Mouse (Mus musculus): Measurements from ENCODE around the gene Olfr15.
"Not testable (repeated sequence)": the region's sequence is repeated elsewhere in the genome, so short reads cannot be mapped to it uniquely, and the experiment has no call there.

Gene Olfr15

DNA sequence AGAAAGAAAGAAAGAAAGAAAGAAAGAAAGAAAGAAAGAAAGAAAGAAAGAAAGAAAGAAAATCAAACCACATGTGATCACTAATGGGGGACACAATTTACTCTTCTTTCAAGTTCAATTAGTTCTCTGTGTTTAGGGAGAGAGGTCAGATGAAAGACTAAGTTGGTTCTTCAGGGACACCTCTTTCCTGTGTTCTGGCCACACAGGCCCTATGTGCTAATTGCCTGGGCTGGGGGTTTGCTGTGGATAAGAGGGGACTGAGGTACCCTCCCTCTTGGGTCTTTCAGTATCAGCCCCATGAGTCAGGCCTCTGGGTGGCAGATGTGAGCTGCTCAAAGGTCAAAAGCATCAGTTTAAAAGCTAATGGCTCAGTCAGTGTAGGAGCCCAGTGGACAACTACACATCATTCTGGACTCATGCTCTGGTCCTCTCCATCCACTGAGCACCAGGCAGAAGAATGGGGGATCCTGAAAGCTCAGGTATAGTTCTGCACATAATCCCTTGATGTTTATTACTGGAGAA, at the start of gene Olfr15:
TSS of gene Olfr15 (plus strand) at position 291 of the 522 bp plus-strand sequence.
- in situ Hi-C loops (cut with MboI; ENCODE audit: unreplicated experiment in 2 of 2) = no loop called here

DNA sequence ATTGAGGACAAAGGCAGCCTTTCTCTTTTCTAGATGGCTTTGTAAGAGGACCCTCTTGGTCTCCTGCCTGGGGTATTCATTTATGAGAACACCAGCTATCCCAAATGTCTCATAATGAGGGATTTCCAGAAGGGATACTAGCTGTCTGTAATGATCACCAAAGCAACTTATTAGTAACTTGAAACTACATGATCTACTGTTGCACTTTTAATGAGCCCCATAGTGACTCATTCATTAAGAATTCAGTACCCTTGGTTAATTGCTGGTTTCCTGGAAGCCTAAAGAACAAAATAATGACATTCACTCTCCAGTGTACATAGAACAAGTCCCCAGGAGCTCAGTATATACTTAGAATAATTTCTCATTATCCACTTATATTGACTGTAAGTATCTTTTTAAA, 49.4 kb upstream of the Olfr15 start:
- in situ Hi-C loops (cut with MboI; ENCODE audit: unreplicated experiment in 2 of 2) = no loop called here

DNA sequence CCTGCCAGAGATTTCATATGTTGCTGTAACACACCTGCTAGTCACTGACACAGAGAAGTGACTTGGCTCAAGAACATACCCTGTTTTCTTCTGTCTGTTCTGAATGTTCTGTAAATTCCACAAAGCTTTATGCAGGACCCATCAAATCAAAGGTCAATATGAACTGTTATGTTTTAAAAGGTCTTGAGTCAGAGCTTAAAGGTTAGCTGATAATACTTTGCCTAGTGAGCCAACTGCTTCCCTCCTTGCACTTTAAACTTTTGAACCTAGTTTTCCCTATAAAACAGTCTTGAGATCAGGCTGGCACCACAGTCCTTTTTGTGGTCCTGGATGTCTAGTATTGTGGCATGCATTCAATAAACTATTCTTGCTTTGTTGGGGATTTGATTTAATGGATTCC, 42.3 kb upstream of the Olfr15 start:
- in situ Hi-C loops (cut with MboI; ENCODE audit: unreplicated experiment in 2 of 2) = no loop called here

DNA sequence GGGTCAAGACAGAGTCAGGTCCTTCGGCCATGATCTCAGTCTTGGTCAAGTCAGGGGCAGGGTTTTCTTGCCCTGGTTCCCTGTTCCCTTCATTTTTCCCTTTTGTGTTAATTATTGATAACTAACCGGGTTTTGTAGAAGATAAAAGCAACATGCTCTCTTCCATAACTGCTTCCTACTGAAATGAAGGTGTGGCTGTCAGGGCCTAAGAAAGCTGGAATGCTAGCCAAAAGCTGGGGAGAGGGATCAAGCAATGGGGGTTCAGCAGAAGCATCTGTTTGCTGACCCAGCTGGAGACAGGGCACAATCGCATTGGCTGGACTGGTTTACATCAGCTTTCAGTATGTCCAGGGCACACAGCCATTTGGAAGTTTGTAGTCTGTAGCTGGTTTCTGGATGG, 22.5 kb upstream of the Olfr15 start:
- in situ Hi-C loops (cut with MboI; ENCODE audit: unreplicated experiment in 2 of 2) = no loop called here

DNA sequence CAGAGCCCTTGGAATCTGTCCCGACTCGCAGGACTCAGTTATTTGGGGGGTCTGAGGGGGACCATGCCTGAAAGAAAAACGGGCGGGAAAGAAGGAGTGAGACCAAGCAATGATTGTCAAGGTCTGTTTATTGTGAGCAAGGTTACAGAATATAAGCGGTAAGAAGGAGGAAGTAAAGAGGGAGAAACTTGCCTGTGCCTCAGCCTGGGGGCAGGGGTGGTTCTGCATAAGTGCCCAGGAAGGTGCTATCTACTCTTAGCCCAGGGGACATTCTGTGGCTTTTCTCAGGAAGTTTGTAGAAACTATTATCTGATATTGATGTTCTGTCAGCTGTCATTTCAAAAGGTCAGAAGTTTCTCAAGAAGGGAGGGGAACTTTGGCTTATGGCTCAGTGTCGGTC, 16.0 kb upstream of the Olfr15 start:
- in situ Hi-C loops (cut with MboI; ENCODE audit: unreplicated experiment in 2 of 2) = not testable (repeated sequence)

DNA sequence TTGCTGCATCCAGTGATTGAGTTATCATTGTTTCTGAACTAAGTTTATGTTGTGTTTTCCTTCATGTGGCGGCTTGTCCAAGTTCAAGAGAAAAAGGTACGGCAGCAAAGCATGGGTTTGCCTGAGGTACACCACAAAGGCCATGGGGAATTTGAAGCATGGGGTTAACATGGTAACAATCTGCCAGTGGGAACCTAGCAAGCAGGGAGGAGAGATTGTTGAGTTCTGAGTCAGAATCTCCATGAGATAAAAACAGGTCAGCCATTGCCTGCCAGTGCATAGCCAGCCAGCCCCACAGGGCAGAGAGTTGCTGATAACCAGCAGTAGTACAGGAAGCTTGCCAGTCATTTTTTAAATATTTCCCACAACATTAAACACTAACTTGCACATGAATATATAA, 10.5 kb upstream of the Olfr15 start:
- in situ Hi-C loops (cut with MboI; ENCODE audit: unreplicated experiment in 2 of 2) = no loop called here

DNA sequence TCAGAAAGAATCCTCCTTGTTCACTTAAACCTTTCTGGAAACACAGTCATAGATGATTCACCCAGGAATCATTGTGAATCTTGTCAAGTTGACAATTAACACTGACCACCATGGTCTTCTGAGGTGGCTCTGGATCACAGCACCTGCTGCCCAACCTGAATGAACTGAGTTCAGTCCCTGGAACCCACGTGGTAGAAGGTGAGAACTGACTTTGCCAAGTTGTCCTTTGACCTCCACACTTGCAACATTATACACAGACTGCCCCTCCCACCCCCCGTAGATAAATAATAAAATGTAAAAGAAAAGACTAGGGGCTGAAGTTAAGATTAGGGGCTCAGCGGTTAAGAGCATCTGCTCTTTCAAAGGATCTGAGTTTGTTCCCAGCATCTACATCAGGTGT, 2.7 kb upstream of the Olfr15 start:
- in situ Hi-C loops (cut with MboI; ENCODE audit: unreplicated experiment in 2 of 2) = no loop called here

DNA sequence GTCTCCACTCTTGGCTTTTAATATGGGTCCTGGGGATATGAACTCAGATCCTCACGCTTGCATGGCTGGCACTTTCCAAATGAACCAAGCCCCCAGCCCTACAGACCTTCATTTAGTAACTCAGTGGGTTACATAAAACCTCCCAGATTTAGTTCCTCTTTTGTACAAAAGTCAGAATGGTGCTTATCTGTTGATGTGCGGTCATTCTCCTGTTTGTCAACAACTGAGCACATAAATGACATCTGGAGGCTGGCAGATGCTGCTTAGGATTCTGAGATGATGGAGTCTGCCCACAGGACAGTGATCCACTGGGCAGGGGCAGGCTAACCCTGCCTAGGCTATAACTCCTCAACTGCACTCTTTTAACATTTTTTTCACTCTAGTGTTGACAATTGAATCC, 951 bp upstream of the Olfr15 start:
- in situ Hi-C loops (cut with MboI; ENCODE audit: unreplicated experiment in 2 of 2) = no loop called here

DNA sequence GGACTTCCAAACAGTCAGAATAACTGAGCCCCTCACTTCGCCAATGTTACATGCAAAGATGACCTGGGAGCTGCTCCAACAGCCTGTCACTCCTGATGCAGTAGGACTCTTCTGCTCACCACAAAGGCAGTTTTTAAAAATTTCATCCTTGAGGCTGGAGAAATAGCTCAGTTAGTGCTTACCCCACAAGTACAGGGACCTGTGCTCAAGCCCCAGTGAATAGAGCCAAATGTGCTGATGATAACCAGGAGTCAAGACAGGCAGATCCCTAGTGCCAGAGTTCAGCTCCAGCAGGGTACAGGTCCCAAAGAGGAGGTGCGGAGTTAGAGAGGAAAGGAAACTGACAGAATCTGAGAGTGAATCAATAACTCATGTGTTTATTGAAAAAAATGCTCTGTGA, 4.8 kb downstream of the Olfr15 start:
- in situ Hi-C loops (cut with MboI; ENCODE audit: unreplicated experiment in 2 of 2) = loop anchor here (5.0 kb wide), 3 partner anchors 167 to 457 kb away; partner anchors contain the start of gene Slx4 (in 2 of the 2)

DNA sequence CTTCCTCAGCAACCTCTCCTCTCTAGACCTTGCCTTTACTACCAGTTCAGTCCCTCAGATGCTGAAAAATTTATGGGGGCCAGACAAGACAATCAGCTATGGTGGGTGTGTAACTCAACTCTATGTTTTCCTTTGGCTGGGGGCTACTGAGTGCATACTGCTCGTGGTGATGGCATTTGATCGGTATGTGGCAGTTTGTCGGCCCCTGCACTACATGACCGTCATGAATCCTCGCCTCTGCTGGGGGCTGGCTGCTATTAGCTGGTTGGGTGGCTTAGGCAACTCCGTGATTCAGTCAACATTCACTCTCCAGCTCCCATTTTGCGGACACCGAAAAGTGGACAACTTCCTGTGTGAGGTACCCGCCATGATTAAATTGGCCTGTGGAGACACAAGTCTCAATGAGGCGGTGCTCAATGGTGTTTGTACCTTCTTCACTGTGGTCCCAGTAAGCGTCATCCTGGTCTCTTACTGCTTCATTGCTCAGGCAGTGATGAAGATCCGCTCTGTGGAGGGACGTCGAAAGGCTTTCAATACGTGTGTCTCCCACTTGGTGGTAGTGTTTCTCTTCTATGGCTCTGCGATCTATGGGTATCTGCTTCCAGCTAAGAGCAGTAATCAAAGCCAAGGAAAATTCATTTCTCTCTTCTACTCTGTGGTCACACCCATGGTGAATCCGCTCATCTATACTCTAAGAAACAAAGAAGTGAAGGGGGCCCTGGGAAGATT, 8.6 kb downstream of the Olfr15 start:
- in situ Hi-C loops (cut with MboI; ENCODE audit: unreplicated experiment in 2 of 2) = loop anchor here (5.0 kb wide), 3 partner anchors 163 to 453 kb away; partner anchors contain the start of gene Slx4 (in 2 of the 2)

DNA sequence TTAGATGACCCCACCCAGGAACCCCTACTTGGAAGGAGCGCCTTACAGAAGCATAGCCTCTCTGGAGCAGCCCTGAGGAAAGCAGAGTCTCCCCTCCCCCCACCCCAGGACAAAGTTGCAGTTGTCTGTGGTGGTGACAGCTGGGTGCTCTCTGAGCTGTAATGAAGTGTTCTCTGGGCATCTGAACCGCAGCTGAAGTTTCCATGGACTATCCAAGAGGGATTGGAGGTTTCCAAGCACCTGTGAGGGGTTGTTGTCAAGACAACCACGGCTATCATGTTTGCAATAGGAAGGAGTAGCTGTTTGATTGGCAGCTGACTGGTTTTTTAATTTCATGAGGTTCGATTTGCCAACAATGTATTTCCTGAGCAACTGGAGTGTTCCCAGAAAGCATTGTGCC, 12.3 kb downstream of the Olfr15 start:
- in situ Hi-C loops (cut with MboI; ENCODE audit: unreplicated experiment in 2 of 2) = loop anchor here (5.0 to 10.0 kb wide), 4 partner anchors 98 to 372 kb away; partner anchors contain the start of genes Crebbp (in 2 of the 2) and Zfp263 (in 1 of the 2)

DNA sequence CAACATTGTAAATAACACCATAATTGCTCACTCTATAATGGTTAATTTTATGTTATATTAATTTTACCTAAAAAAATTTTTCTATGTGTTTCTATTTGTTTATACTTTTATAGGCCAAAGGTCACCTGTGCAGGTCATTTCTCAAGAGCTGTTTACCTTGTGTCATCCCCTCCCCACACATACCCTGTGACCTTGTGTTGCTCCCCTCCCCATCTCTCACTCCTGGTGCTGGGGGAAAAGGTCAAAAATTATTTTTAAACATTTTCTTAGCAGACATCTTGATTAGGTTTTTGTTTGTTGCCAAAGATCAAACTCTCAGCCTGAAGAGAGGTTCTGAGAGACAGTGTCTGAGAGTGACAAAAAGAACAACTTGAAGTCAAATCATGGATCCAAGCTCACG, 13.1 kb downstream of the Olfr15 start:
- in situ Hi-C loops (cut with MboI; ENCODE audit: unreplicated experiment in 2 of 2) = loop anchor here (5.0 to 10.0 kb wide), 4 partner anchors 99 to 371 kb away; partner anchors contain the start of genes Crebbp (in 2 of the 2) and Zfp263 (in 1 of the 2)

DNA sequence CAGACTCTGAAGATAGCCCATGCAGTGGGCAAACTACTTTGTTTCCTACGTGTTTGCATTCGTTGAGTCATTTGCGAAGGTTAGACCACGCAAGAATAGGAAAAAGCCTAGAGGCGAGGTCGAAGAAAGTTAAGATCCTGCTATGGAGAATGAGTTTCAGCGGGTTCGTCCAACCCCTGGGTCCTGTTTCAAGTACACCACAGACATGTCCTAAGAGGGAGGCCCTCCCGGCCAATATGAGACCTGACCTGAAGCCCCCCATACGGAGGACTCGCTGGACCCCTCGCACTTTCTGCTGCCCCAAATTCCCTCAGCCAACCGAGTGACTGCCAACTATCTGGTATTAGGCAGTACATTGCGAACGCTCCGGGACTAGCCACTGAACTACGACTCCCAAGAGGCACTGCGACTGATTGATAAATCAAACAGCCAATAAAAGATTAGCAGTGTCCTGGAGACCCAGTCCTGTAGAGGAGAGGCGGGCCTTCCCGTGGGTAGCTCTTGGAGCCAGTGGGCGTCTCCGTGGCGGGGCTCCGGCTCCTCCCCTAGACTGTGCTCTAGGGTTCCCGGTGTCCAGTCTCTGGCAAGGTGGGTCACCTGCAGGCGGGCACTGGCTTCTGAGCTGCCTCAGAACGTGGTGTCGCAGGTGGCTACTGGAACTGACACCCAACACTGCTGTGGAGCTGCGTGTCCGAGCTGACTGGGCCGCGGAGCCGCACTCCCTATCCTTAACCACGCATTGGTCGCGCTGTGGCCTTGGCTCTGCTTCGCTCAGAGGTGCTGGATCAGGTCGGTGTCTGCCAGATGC, 16.2 kb downstream of the Olfr15 start, which contains the start of gene Zfp174:
TSS of gene Zfp174 (plus strand) at position 558 of the 808 bp plus-strand sequence.
- in situ Hi-C loops (cut with MboI; ENCODE audit: unreplicated experiment in 2 of 2) = loop anchor here (10.0 kb wide), 3 partner anchors 102 to 368 kb away; partner anchors contain the start of genes Crebbp (in 1 of the 2) and Zfp263 (in 1 of the 2)

DNA sequence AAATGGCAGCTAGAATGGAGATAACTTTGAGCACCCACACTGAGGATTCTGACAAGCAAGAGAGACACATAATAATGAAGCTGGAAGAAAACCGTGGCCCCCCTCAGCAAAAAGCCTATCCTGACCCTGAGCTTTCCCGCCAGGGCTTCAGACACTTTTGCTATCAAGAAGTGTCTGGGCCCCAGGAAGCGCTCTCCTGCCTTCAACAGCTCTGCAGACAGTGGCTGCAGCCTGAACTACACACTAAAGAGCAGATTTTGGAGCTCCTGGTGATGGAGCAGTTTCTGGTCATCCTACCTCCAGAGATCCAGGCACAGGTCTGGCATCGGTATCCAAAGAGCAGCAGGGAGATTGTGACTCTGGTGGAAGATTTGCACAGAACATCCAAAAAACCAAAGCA, 17.2 kb downstream of the Olfr15 start:
- in situ Hi-C loops (cut with MboI; ENCODE audit: unreplicated experiment in 2 of 2) = loop anchor here (10.0 kb wide), 3 partner anchors 103 to 367 kb away; partner anchors contain the start of genes Crebbp (in 1 of the 2) and Zfp263 (in 1 of the 2)

DNA sequence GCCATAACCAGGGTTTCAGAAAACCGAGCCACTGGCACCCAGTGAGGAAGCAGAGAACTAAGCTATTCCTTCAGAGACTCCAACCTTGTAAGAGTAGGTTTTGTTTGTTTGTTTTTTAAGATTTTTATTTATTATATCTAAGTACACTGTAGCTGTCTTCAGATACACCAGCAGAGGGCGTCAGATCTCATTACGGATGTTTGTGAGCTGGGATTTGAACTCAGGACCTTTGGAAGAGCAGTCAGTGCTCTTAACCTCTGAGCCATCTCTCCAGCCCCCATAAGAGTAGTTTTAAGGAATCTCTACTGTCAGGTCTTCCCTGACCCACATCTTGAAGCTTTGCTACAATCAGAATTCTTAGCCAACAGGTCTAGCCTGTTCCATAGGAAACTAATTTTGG, 17.7 kb downstream of the Olfr15 start:
- in situ Hi-C loops (cut with MboI; ENCODE audit: unreplicated experiment in 2 of 2) = loop anchor here (10.0 kb wide), 3 partner anchors 104 to 366 kb away; partner anchors contain the start of genes Crebbp (in 1 of the 2) and Zfp263 (in 1 of the 2)

DNA sequence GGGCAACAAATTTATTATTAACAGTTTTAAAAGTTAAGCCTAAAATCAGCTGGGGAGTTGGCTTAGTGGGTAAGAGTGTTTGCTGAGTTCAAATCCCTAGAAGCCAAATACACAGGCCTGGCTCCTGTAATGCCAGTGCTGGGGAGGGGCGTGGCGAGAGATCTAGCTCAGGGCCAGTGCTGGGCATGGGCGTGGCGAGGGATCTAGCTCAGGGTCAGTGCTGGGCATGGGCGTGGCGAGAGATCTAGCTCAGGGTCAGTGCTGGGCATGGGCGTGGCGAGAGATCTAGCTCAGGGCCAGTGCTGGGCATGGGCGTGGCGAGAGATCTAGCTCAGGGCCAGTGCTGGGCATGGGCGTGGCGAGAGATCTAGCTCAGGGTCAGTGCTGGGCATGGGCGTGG, 20.6 kb downstream of the Olfr15 start:
- in situ Hi-C loops (cut with MboI; ENCODE audit: unreplicated experiment in 2 of 2) = loop anchor here in 1 of 2 experiments (5.0 kb wide), 1 partner anchor 51 kb away; no protein-coding TSS in a partner anchor

DNA sequence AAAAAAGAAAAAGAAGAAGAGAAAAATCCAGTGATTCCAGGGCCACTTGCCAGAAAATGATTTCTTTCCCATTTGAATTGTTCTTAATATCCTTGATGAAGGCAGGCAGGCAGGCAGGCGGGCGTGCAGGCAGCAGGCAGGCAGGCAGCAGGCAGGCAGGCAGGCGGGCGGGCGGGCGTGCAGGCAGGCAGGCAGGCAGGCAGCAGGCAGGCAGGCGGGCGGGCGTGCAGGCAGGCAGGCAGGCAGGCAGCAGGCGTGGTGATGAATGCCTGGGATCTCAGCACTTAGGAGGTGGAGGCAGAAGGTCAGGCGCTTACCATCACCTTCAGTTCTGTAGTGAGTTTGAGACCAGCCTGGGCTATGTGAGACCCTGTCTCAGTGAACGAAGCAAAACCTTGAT, 21.9 kb downstream of the Olfr15 start:
- in situ Hi-C loops (cut with MboI; ENCODE audit: unreplicated experiment in 2 of 2) = loop anchor here in 1 of 2 experiments (5.0 kb wide), 1 partner anchor 50 kb away; no protein-coding TSS in a partner anchor

DNA sequence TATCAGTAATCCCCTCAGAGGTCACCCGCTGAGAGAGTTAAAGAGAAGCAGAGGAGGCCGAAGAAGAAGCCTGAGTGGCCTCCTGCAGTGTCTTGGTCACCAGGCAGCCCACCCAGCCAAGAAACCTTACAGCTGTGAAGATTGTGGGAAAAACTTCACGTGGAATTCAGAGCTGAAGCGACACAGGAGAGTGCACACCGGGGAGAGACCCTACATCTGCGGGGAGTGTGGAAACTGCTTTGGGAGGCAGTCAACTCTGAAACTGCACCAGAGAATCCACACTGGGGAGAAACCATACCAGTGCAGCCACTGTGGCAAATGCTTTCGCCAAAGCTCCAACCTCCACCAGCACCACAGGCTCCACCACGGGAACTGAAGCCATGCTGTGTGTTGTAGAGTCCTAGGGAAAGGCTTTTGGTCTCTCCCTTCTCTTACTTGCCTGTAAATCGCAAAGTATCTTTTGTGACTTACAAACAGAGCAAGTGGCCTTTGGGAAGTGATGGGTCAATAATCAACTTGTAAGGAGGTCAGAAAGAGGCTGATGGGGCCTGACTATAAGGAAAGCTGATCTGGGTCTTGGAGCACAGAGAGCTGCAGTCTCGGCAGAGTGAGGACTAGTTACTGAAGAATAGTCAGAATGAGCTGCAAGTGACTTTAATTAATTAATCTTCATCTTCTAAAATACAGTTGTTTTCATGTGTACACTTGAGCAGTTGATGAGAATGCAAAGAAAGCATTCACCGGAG, 23.9 kb downstream of the Olfr15 start:
- in situ Hi-C loops (cut with MboI; ENCODE audit: unreplicated experiment in 2 of 2) = loop anchor here in 1 of 2 experiments (5.0 kb wide), 1 partner anchor 48 kb away; no protein-coding TSS in a partner anchor

DNA sequence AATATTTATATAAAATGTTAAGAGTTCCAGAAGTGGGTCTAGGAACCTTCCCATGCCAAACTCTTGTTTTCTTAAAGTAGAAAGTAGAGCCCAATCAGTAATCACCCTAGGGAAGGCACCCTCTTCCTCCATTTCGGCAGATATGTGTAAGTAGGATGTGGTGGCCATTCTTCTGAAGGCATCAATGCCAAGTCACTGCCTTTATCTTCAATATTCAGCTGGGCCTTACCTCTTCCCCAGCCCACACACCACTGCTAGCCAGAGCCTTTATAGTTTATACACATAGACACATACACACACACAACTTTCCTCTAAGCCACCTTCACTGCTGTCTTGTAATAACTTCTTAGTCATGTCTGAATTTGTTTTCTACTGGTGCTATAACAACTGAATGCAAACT, 25.1 kb downstream of the Olfr15 start:
- in situ Hi-C loops (cut with MboI; ENCODE audit: unreplicated experiment in 2 of 2) = no loop called here

DNA sequence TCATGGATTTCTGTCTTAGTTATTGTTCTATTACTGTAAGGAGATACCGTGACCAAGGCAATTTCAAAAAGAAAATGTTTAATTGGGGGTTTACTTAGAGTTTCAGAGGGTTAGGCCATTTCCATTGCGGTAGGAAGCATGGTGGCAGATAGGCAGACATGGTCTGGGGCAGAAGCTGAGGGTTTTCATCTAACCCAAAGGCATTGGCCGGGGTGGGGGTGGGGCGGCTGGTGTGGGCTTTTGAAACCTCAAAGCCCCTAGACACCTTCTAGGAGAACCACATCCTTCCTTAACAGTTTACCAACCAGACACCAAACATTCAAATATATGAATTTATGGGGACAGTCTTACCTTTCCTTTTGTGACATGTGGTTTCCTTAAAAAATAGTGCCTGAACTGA, 28.6 kb downstream of the Olfr15 start:
- in situ Hi-C loops (cut with MboI; ENCODE audit: unreplicated experiment in 2 of 2) = no loop called here

All from v-Abl transformed pro-B cells (cell line).